Mouse (Mus musculus) C2C12 (cell line): ENCODE results near the gene Nepro.

ENCODE experiments used
- CTCF ChIP-seq: IDR thresholded peaks from one replicate; pipeline ENCODE4 v1.5.1; 2011; ENCODE audit not compliant: control insufficient read depth, insufficient read depth, insufficient read length
- USF1 ChIP-seq: IDR thresholded peaks from one replicate; pipeline ENCODE4 v1.6.1; 2011; ENCODE audit warnings: low read depth, mild to moderate bottlenecking, control low read depth, moderate library complexity

DNA sequence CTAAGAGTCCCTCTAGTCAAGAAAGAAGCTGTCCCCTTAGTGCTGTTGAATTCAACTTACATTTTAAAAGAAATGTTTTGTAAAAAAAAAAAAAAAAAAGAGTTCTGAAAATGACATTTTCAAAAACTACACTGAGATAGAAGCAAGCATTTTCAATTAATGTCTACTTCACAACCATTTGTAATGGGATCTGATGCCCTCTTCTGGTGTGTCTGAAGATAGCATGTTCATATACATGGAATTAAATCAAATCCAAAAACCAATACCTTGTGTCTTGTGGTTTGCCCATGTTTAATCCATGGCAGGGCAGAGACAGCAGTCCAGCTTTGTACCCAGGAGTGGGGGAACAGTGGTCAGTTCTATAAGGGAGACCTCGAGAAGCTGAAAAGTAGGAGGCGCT, 6.3 kb upstream of the Nepro start:
- TF ChIP-seq CTCF = no peak
- TF ChIP-seq USF1 = no peak
